Mouse (Mus musculus): ENCODE measurements around the gene Nrip3.

Gene Nrip3

GRCm38 (mm10) chr7:109767575-109768350 lies 14.1 kb downstream of the Nrip3 start:
- peak; percentile 58 for DNase-seq

GRCm38 (mm10) chr7:109764009-109764408 lies 17.8 kb downstream of the Nrip3 start:
- no peak for DNase-seq

GRCm38 (mm10) chr7:109756291-109756690 lies 25.5 kb downstream of the Nrip3 start:
- DNase-seq: no peak

- DNase-seq: no peak
Measured at GRCm38 (mm10) chr7:109754034-109754433, 27.8 kb downstream of the Nrip3 start.

GRCm38 (mm10) chr7:109752008-109752925 lies 29.6 kb downstream of the Nrip3 start, which contains the start of gene Tmem9b:
Gene Tmem9b (minus strand): TSS chr7:109752875.
- peak; percentile 87 for DNase-seq

GRCm38 (mm10) chr7:109751427-109752007 lies 30.3 kb downstream of the Nrip3 start:
- no peak for DNase-seq

GRCm38 (mm10) chr7:109747747-109748146 lies 34.1 kb downstream of the Nrip3 start:
- DNase-seq: no peak

- DNase-seq: no peak
Measured at GRCm38 (mm10) chr7:109741703-109742102, 40.1 kb downstream of the Nrip3 start.

GRCm38 (mm10) chr7:109741060-109741459 lies 40.8 kb downstream of the Nrip3 start:
- no peak for DNase-seq

- no peak for DNase-seq
Measured at GRCm38 (mm10) chr7:109739822-109740370, 41.9 kb downstream of the Nrip3 start.

GRCm38 (mm10) chr7:109734806-109735205 lies 47.0 kb downstream of the Nrip3 start:
- DNase-seq: no peak

GRCm38 (mm10) chr7:109731626-109732025 lies 50.2 kb downstream of the Nrip3 start, which contains the start of gene Ascl3:
Gene Ascl3 (minus strand): TSS chr7:109731726.
- no peak for DNase-seq

GRCm38 (mm10) chr7:109723697-109724096 lies 58.1 kb downstream of the Nrip3 start, which contains the start of gene BC051019:
Gene BC051019 (minus strand): TSS chr7:109723850.
- no peak for DNase-seq

- DNase-seq: no peak
Measured at GRCm38 (mm10) chr7:109723114-109723513, 58.7 kb downstream of the Nrip3 start.

- DNase-seq: peak; percentile 41
Measured at GRCm38 (mm10) chr7:109722618-109723017, 59.2 kb downstream of the Nrip3 start.

GRCm38 (mm10) chr7:109719286-109719685 lies 62.5 kb downstream of the Nrip3 start:
- DNase-seq: no peak

GRCm38 (mm10) chr7:109713434-109713982 lies 68.3 kb downstream of the Nrip3 start:
- no peak for DNase-seq

- no peak for DNase-seq
Measured at GRCm38 (mm10) chr7:109712198-109712597, 69.6 kb downstream of the Nrip3 start.

- DNase-seq: no peak
Measured at GRCm38 (mm10) chr7:109710069-109710468, 71.8 kb downstream of the Nrip3 start.

GRCm38 (mm10) chr7:109708961-109709382 lies 72.9 kb downstream of the Nrip3 start:
- DNase-seq: no peak
